Mouse (Mus musculus) ES-E14 (cell line): Measurements from ENCODE around the gene 2610008E11Rik. TPM values are rescaled to one million over a fixed set of nuclear protein-coding genes. Genes with fewer than 3 reads are reported as not detected.
"Not testable (repeated sequence)": the region's sequence is repeated elsewhere in the genome, so short reads cannot be mapped to it uniquely, and the experiment has no call there.

Experiments
- DNase-seq: peaks from one replicate; pipeline ENCODE4 v3.0.0-alpha.2; 2013; ENCODE audit warnings: low read depth, low spot score
- H3K27ac ChIP-seq: 2 replicates; pipeline ENCODE4 v1.5.1; 2012; ENCODE audit warnings: low read depth, mild to moderate bottlenecking, low read length, moderate library complexity, mixed read lengths; ENCODE audit not compliant: poor library complexity, insufficient read depth, severe bottlenecking
- H3K36me3 ChIP-seq: 2 replicates; pipeline ENCODE4 v1.6.1; 2012; ENCODE audit warnings: mild to moderate bottlenecking, low read length, moderate library complexity, mixed read lengths; ENCODE audit not compliant: control insufficient read depth, poor library complexity, insufficient read depth, severe bottlenecking
- H3K4me1 ChIP-seq, 2 experiments: fragments of 150-350 bp in 1 of 2; sonication (generic) in 1 of 2; 2 replicates each; pipeline ENCODE4 v1.6.1; 2012; ENCODE audit warnings: low read length in 2 of 2, mild to moderate bottlenecking in 1 of 2, mixed read lengths in 1 of 2; ENCODE audit not compliant: control insufficient read depth in 2 of 2, insufficient read depth in 2 of 2, poor library complexity in 1 of 2
- H3K4me3 ChIP-seq, 2 experiments: fragments of 150-350 bp in 1 of 2; sonication (generic) in 1 of 2; 2 replicates each; pipeline ENCODE4 v1.5.1; 2012; ENCODE audit warnings: low read length in 2 of 2, low read depth in 1 of 2, mild to moderate bottlenecking in 1 of 2, mixed read lengths in 1 of 2; ENCODE audit not compliant: insufficient read depth in 1 of 2, poor library complexity in 1 of 2, severe bottlenecking in 1 of 2
- H3K9ac ChIP-seq: 2 replicates; pipeline ENCODE4 v1.6.1; 2012; ENCODE audit warnings: low read depth, mild to moderate bottlenecking, low read length, mixed read lengths; ENCODE audit not compliant: poor library complexity, insufficient read depth, severe bottlenecking
- H3K9me3 ChIP-seq: fragments of 150-350 bp; sonication (generic); 2 replicates; pipeline ENCODE4 v1.6.1; 2012; ENCODE audit warnings: low read depth, mild to moderate bottlenecking, low read length; ENCODE audit not compliant: control insufficient read depth, insufficient read depth
- CHD2 ChIP-seq: IDR thresholded peaks from 2 replicates; pipeline ENCODE4 v1.6.1; 2014; ENCODE audit warnings: mild to moderate bottlenecking, low read depth, low read length, inconsistent platforms
- HCFC1 ChIP-seq: IDR thresholded peaks from 2 replicates; pipeline ENCODE4 v1.6.1; 2012; ENCODE audit warnings: low read length, inconsistent platforms, borderline replicate concordance; ENCODE audit not compliant: insufficient read depth
- MAFK ChIP-seq: IDR thresholded peaks from 2 replicates; pipeline ENCODE4 v1.6.1; 2014; ENCODE audit warnings: mild to moderate bottlenecking, low read depth, low read length, inconsistent platforms; ENCODE audit not compliant: insufficient read depth
- ZC3H11A ChIP-seq: IDR thresholded peaks from 2 replicates; pipeline ENCODE4 v1.6.1; 2012; ENCODE audit warnings: low read depth, mild to moderate bottlenecking, inconsistent platforms, low read length, borderline replicate concordance
- ZNF384 ChIP-seq: IDR thresholded peaks from 2 replicates; pipeline ENCODE4 v1.6.1; 2012; ENCODE audit warnings: low read depth, low read length, inconsistent platforms
- in situ Hi-C, 2 experiments: fragments of 600-800 bp; cut with MboI; formaldehyde crosslinking; loops; one replicate each; pipeline ENCODE4 v1.15.1; 2025; ENCODE audit warnings: low sequenced_read_pairs in 2 of 2, inconsistent platforms in 1 of 2; ENCODE audit not compliant: unreplicated experiment in 2 of 2
- total RNA-seq: library from RNA; depleted of rRNA; stranded (reverse); fragments of 300-350 nt; gene quantifications from 2 replicates; pipeline ENCODE4 v1.2.3, GENCODE M21; 2012

Gene 2610008E11Rik
- total RNA-seq, 1 experiment = 10.8 TPM

DNA sequence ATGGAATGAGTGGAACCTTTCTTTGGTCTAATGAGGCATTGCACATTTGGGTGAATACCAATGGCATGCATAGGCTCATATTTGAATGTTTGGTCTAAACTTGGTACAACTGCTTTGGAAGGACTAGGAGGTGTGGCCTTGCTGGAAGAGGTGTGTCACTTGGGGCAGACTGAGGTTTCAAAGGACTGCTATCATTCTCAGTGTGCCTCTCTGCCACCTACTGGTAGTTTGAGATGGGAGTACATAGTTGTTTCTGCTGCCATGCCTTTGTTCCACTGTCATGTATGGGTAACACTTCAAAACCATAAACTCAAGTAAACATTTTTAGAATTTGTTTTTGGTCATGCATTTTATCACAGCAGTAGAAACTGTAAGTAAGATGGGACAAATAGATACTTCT lies 5.7 kb downstream of the 2610008E11Rik start:
- H3K9me3 ChIP-seq = no peaks in the 10 kb centered on the region
- peaks cover 5% of the 10 kb centered on the region for H3K36me3 ChIP-seq
- TF ChIP-seq MAFK = no peak
- TF ChIP-seq CHD2 = no peak
- TF ChIP-seq ZNF384 = no peak
- TF ChIP-seq ZC3H11A = peak; percentile 51; the same call in 1 of the 2 replicates
- no peak for TF ChIP-seq HCFC1
- no peak overlapping the region for H3K4me3 ChIP-seq
- no peak overlapping the region for H3K27ac ChIP-seq
- in situ Hi-C loops = no loop called here
- H3K4me1 ChIP-seq = peaks cover 0 to 3% of the 10 kb centered on the region in 2 experiments; a peak in 2 of 4 replicates
- no peak overlapping the region for H3K9ac ChIP-seq
- no peak for DNase-seq

GRCm38 (mm10) chr10:79089000-79089399 lies 8.4 kb downstream of the 2610008E11Rik start:
- Histone ChIP-seq H3K27ac (no peak overlapping the region), H3K9ac (no peak overlapping the region), H3K4me1 (peaks cover 0 to 3% of the 10 kb centered on the region in 2 experiments; a peak in 2 of 4 replicates), H3K9me3 (no peaks in the 10 kb centered on the region), H3K4me3 (no peak overlapping the region), H3K36me3 (peaks cover 5% of the 10 kb centered on the region)
- in situ Hi-C loops = no loop called here
- DNase-seq = no peak
- TF ChIP-seq ZC3H11A (no peak), MAFK (no peak), ZNF384 (no peak), HCFC1 (no peak), CHD2 (no peak)

- no peak overlapping the region for H3K9ac ChIP-seq
- H3K4me3 ChIP-seq = no peak overlapping the region
- H3K36me3 ChIP-seq = peaks cover 5% of the 10 kb centered on the region
- no peak for DNase-seq
- in situ Hi-C loops = no loop called here
- no peak overlapping the region for H3K27ac ChIP-seq
- H3K9me3 ChIP-seq = no peaks in the 10 kb centered on the region
- H3K4me1 ChIP-seq = peaks cover 0 to 3% of the 10 kb centered on the region in 2 experiments; a peak in 2 of 4 replicates
- TF ChIP-seq CHD2 = no peak
- no peak for TF ChIP-seq ZNF384
- TF ChIP-seq ZC3H11A = no peak
- no peak for TF ChIP-seq HCFC1
- no peak for TF ChIP-seq MAFK
These were observed 10.8 kb downstream of the 2610008E11Rik start for GRCm38 (mm10) chr10:79086577-79086976.

GRCm38 (mm10) chr10:79057370-79057769 lies 40.0 kb downstream of the 2610008E11Rik start:
- not testable (repeated sequence) for H3K9ac ChIP-seq

DNA sequence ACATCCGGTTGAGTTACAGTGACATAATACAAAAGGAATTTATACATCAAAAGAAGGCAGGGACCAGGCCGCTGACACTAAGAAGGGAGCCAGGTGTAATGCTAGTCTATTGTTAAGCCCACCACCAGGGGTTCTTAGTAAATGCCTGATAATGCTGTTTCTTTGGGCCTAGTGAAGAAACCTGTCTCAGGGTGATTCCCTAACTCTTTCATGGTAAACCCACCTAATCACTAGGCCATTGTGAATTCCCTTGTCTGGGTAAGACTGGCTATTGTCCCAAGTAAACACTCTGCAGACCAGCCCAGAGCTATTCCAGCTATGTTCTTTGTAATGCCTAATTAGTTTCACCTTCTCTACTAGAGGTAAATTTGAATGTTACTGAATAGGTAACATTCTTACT lies 54.9 kb downstream of the 2610008E11Rik start:
- H3K27ac ChIP-seq = not testable (repeated sequence)

More at GRCm38 (mm10) chr10:79057370-79057769, 40.0 kb downstream of the 2610008E11Rik start:
- H3K4me1 ChIP-seq, H3K9me3 ChIP-seq, H3K4me3 ChIP-seq, in situ Hi-C loops, DNase-seq, H3K36me3 ChIP-seq, H3K27ac ChIP-seq: not testable (repeated sequence)

More for the DNA sequence above, 54.9 kb downstream of the 2610008E11Rik start:
- H3K9me3 ChIP-seq, H3K9ac ChIP-seq, H3K4me3 ChIP-seq, H3K4me1 ChIP-seq, in situ Hi-C loops, H3K36me3 ChIP-seq: not testable (repeated sequence)
- DNase-seq = peak; percentile 15
